Mouse (Mus musculus) layer of hippocampus, adult 6 months (tissue): Measurements from ENCODE around the gene Pnliprp2. TPM values are rescaled to one million over a fixed set of nuclear protein-coding genes. Genes with fewer than 3 reads are reported as not detected.

Experiments used
- long read RNA-seq, 2 experiments: library from polyadenylated mRNA; unstranded; transcript quantifications; one replicate each; pipeline ENCODE4 v2.0.0; 2019 to 2020
- polyA plus RNA-seq: library from polyadenylated mRNA; unstranded; fragments of <200 nt; fragmentation: Nextera tagmentation; gene quantifications from 2 replicates; pipeline ENCODE4 v1.2.3, GENCODE M21; 2021

The Pnliprp2 gene
- polyA plus RNA-seq, result 0.11 TPM in 1 of 2 replicates, not detected in the other
- long read RNA-seq, experiment 1, result 0 reads
- long read RNA-seq, experiment 2, partial matches to known transcripts, result 1 of 1 reads
- long read RNA-seq, experiment 2, other reads (novel, unspliced or antisense), result 0 of 1 reads

DNA sequence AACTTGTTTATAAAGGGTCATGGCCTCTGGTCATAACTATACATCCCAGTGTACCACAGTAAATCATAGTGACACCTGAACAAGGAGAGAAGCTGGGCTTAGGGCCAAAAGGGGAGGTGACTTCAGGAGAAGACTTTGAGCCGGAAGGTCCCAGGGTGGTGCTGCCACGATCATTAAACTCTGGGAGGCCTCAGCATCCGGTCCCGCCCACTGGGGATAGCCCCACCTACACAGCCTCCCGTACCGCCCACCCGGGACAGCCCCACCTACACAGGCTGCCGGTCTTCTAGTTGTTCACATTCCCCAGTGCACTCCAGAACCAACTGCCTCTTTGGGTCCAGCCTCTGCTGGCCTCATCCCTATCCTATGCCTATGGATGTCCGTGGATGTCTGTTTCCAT is at the start of gene Pnliprp2:
Pnliprp2 (plus strand) TSS at position 297 of the 400 bp plus-strand sequence.

GRCm38 (mm10) chr19:58728445-58729031 is 31.0 kb upstream of the Pnliprp2 start, which contains the start of gene Pnliprp1:
Gene Pnliprp1, plus strand, starts transcription at chr19:58728887.

GRCm38 (mm10) chr19:58794284-58794683 is 34.8 kb downstream of the Pnliprp2 start, which contains the start of gene 1700019N19Rik:
Gene 1700019N19Rik, minus strand, starts transcription at chr19:58794461.

Other genes starting within 250 kb of the Pnliprp2 start
- not detected in 2 replicates for gene Ccdc172, start 247.7 kb upstream of the Pnliprp2 start, polyA plus RNA-seq
- gene Pnlip, start 107.2 kb upstream of the Pnliprp2 start, polyA plus RNA-seq, result 0.44 and 0.64 TPM in 2 replicates
- gene Pnliprp1, start 30.8 kb upstream of the Pnliprp2 start, polyA plus RNA-seq, result not detected in 2 replicates
- 0.20 and 0.24 TPM in 2 replicates for gene 1700019N19Rik, start 34.7 kb downstream of the Pnliprp2 start, polyA plus RNA-seq
- 0.73 and 1.8 TPM in 2 replicates for gene Eno4, start 183.7 kb downstream of the Pnliprp2 start, polyA plus RNA-seq
- 35.5 and 42.7 TPM in 2 replicates for gene Hspa12a, start 183.9 kb downstream of the Pnliprp2 start, polyA plus RNA-seq